Mouse (Mus musculus): ENCODE data around the gene B4galnt2. TPM values are rescaled to one million over a fixed set of nuclear protein-coding genes. Genes with fewer than 3 reads are reported as not detected.
A peak's percentile ranks its signal among the peaks of the same experiment; 100 is the strongest.
"Not testable (repeated sequence)": the region's sequence is repeated elsewhere in the genome, so short reads cannot be mapped to it uniquely, and the experiment has no call there.

B4galnt2 gene
- polyA plus RNA-seq, 1 experiment from 2014 or later = 1.1 TPM

DNA sequence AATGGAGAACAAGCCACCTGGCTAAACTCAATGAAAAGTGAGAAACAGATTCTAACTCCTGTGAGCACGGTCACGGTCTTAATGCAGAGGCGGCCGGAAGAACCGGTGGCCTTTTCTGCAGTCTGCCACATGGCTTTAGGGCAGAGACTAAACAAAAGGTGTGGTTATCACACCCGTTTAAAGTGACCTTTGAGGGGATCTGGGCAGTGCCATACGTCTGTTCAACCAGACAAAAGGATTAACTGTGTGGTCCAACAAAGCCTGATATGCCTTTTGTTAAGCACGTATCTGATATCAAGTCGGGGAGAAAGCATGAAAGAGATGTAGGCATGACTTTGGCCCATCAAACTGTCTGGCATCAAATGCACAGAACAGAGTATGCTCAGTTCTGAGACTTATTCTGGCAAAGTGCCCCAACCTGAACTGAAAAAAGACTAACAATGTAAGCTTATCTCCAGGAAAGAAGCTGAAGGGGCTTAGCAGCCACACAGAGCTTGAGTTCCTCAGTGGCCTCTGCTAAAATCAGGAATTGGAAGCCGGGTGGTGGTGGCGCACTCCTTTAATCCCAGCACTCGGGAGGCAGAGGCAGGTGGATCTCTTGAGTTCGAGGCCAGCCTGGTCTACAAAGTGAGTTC, 31.3 kb upstream of the B4galnt2 start:
- Histone ChIP-seq H3K9ac (ENCODE audit: low read depth, low read length) (no peak overlapping the region), H3K4me1 (replicated peaks; ENCODE audit: insufficient read depth, low read length) (no peaks in the 10 kb centered on the region), H3K27me3 (ENCODE audit: insufficient read depth, low read length) (no peaks in the 10 kb centered on the region), H3K9me3 (replicated peaks; ENCODE audit: low read length) (no peaks in the 10 kb centered on the region), H3K4me3 (replicated peaks; ENCODE audit: low read depth, low read length) (no peak overlapping the region), H3K4me2 (ENCODE audit: low read length) (no peak overlapping the region), H3K36me3 (ENCODE audit: insufficient read depth, low read length) (no peaks in the 10 kb centered on the region), H3K27ac (no peak overlapping the region)
- TF ChIP-seq CTCF (IDR thresholded peaks at IDR 0.05; ENCODE audit: low read depth) = no peak
- ATAC-seq (replicated peaks; ENCODE audit: low FRiP score, low read depth) (no peak), DNase-seq (ENCODE audit: low spot score) (no peak)
- WGBS = 72% methylated on average over 13 of the region's 13 CpGs

DNA sequence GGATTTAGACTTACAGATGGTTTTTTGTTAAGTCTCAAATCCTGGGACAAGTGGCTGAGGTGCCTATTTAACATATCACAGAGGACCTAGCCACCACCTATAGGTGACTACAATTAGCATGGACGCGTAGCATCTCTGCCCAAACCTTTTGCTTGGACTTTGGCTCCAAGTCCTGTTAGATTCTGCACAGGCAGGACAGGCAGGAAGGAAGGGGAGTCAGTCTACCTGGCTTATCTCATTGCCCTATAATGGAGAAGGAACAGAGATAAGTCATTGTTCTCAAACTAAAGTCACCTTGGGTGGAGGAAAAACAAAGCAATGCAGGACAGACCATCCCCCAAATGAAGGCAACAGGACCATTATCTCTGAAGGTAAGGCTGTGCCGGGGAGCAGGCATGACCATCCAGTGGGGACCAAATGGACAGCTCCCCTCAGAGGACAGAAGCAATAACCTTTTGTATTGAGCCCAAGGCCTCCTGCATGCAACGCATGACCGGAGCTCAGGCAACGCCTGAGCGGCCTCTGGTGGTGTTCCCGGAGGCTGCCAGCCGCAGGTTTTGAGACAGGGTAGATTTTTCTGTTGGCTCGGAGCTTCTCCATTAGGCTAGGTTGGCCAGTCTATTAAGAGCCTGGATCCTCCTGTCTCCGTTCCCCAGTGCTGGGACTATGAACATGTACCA, 25.3 kb upstream of the B4galnt2 start:
- no peak overlapping the region for H3K27ac ChIP-seq
- no peak overlapping the region for H3K9ac ChIP-seq (ENCODE audit: low read depth, low read length)
- no peak overlapping the region for H3K4me3 ChIP-seq (replicated peaks; ENCODE audit: low read depth, low read length)
- DNase-seq (ENCODE audit: low spot score) = peak; percentile 59
- no peaks in the 10 kb centered on the region for H3K36me3 ChIP-seq (ENCODE audit: insufficient read depth, low read length)
- no peaks in the 10 kb centered on the region for H3K9me3 ChIP-seq (replicated peaks; ENCODE audit: low read length)
- no peaks in the 10 kb centered on the region for H3K27me3 ChIP-seq (ENCODE audit: insufficient read depth, low read length)
- no peaks in the 10 kb centered on the region for H3K4me1 ChIP-seq (replicated peaks; ENCODE audit: insufficient read depth, low read length)
- no peak overlapping the region for H3K4me2 ChIP-seq (ENCODE audit: low read length)
- no peak for ATAC-seq (replicated peaks; ENCODE audit: low FRiP score, low read depth)
- WGBS = 27% methylated on average over 11 of the region's 11 CpGs
- peak; percentile 71 for TF ChIP-seq CTCF (IDR thresholded peaks at IDR 0.05; ENCODE audit: low read depth)

DNA sequence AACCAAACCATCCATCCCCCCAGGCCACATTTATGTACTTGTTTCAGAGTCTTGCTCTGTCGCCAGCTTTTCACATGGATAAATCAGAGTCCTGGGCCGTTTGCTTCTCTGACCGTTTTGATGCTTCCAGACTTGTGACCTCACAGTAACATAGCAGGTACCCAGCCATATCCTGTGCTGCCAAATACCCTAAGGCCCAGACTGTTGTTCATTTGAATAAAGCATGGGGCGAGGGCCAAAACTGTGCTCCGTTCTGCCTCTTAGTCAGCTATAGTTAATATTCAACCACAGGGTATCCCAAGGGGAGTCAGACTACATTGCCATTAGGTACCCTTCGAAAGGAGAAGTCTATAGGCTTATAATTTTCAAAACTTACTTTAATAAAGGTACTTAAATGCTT, 21.7 kb upstream of the B4galnt2 start:
- WGBS = 57% methylated on average over 6 of the region's 6 CpGs
- Histone ChIP-seq H3K36me3 (ENCODE audit: insufficient read depth, low read length) (no peaks in the 10 kb centered on the region), H3K9me3 (replicated peaks; ENCODE audit: low read length) (no peaks in the 10 kb centered on the region), H3K4me2 (ENCODE audit: low read length) (no peak overlapping the region), H3K9ac (ENCODE audit: low read depth, low read length) (no peak overlapping the region), H3K27me3 (ENCODE audit: insufficient read depth, low read length) (no peaks in the 10 kb centered on the region), H3K4me1 (replicated peaks; ENCODE audit: insufficient read depth, low read length) (no peaks in the 10 kb centered on the region), H3K4me3 (replicated peaks; ENCODE audit: low read depth, low read length) (no peak overlapping the region), H3K27ac (no peak overlapping the region)
- DNase-seq (ENCODE audit: low spot score) (peak; percentile 24), ATAC-seq (replicated peaks; ENCODE audit: low FRiP score, low read depth) (no peak)
- TF ChIP-seq CTCF (IDR thresholded peaks at IDR 0.05; ENCODE audit: low read depth) = no peak

- not testable (repeated sequence) for H3K9me3 ChIP-seq (replicated peaks; ENCODE audit: low read length); H3K4me1 ChIP-seq (replicated peaks; ENCODE audit: insufficient read depth, low read length); H3K27me3 ChIP-seq (ENCODE audit: insufficient read depth, low read length); H3K9ac ChIP-seq (ENCODE audit: low read depth, low read length); DNase-seq (ENCODE audit: low spot score); H3K4me3 ChIP-seq (replicated peaks; ENCODE audit: low read depth, low read length); H3K4me2 ChIP-seq (ENCODE audit: low read length); ATAC-seq (replicated peaks; ENCODE audit: low FRiP score, low read depth); H3K36me3 ChIP-seq (ENCODE audit: insufficient read depth, low read length); H3K27ac ChIP-seq
- WGBS = 85% methylated on average over 8 of the region's 10 CpGs
Measured at GRCm38 (mm10) chr11:95932168-95932567, 17.5 kb upstream of the B4galnt2 start.

GRCm38 (mm10) chr11:95926398-95926797, 11.7 kb upstream of the B4galnt2 start:
- peak; percentile 35; the same call in 1 of the 2 replicates for TF ChIP-seq CTCF (IDR thresholded peaks at IDR 0.05; ENCODE audit: low read depth)
- no peak for ATAC-seq (replicated peaks; ENCODE audit: low FRiP score, low read depth)
- Histone ChIP-seq H3K36me3 (ENCODE audit: insufficient read depth, low read length) (no peaks in the 10 kb centered on the region), H3K27me3 (ENCODE audit: insufficient read depth, low read length) (no peaks in the 10 kb centered on the region), H3K4me1 (replicated peaks; ENCODE audit: insufficient read depth, low read length) (no peaks in the 10 kb centered on the region), H3K27ac (no peak overlapping the region), H3K9me3 (replicated peaks; ENCODE audit: low read length) (no peaks in the 10 kb centered on the region), H3K4me3 (replicated peaks; ENCODE audit: low read depth, low read length) (no peak overlapping the region), H3K4me2 (ENCODE audit: low read length) (no peak overlapping the region), H3K9ac (ENCODE audit: low read depth, low read length) (no peak overlapping the region)
- 67% methylated on average over 4 of the region's 4 CpGs for WGBS
- no peak for DNase-seq (ENCODE audit: low spot score)

DNA sequence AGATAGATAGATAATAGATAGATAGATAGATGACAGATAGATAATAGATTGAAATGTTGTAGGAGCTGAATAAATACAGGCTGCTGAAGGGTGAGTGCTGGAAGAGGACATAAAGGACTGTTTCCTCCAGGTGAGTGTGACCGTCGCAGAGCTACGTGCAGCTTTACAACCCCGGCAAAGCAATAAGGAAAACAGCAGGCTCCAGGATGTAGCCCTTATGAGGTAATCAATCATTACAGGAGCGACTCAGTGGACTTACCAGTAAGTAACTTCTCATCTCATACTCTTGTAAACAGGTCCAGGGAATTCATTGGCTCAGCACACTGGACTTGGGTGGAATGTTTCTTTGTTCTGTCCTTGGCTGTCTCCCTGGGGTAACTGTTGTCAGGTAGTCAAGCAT, 11.3 kb upstream of the B4galnt2 start:
- H3K36me3 ChIP-seq (ENCODE audit: insufficient read depth, low read length) = no peaks in the 10 kb centered on the region
- H3K9ac ChIP-seq (ENCODE audit: low read depth, low read length) = no peak overlapping the region
- no peak overlapping the region for H3K4me2 ChIP-seq (ENCODE audit: low read length)
- TF ChIP-seq CTCF (IDR thresholded peaks at IDR 0.05; ENCODE audit: low read depth) = no peak
- H3K4me1 ChIP-seq (replicated peaks; ENCODE audit: insufficient read depth, low read length) = no peaks in the 10 kb centered on the region
- H3K27me3 ChIP-seq (ENCODE audit: insufficient read depth, low read length) = no peaks in the 10 kb centered on the region
- 81% methylated on average over 5 of the region's 5 CpGs for whole genome bisulfite sequencing
- ATAC-seq (replicated peaks; ENCODE audit: low FRiP score, low read depth) = no peak
- H3K4me3 ChIP-seq (replicated peaks; ENCODE audit: low read depth, low read length) = no peak overlapping the region
- no peaks in the 10 kb centered on the region for H3K9me3 ChIP-seq (replicated peaks; ENCODE audit: low read length)
- DNase-seq (ENCODE audit: low spot score) = no peak
- H3K27ac ChIP-seq = no peak overlapping the region
